Mouse (Mus musculus) bone marrow, adult 2 months (tissue): ENCODE data around the gene Mast4.

ENCODE experiments used
- CTCF ChIP-seq: fragments of 200-500 bp; IDR thresholded peaks from 2 replicates; pipeline ENCODE4 v1.5.1; 2011; ENCODE audit warnings: low read length, control low read depth; ENCODE audit not compliant: control insufficient read depth, insufficient read depth
- POLR2A ChIP-seq: fragments of 200-500 bp; IDR thresholded peaks from 2 replicates; pipeline ENCODE4 v1.6.1; 2011; ENCODE audit warnings: low read depth, mild to moderate bottlenecking, control low read depth, low read length, borderline replicate concordance; ENCODE audit not compliant: control insufficient read depth

- TF ChIP-seq CTCF (no peak), POLR2A (no peak)
These were observed 79.4 kb downstream of the Mast4 start for GRCm38 (mm10) chr13:103254861-103255260.
